Mouse (Mus musculus) G1E (cell line): ENCODE measurements around the gene Tll2.

Experiments used
- GATA1 ChIP-seq: IDR thresholded peaks from 2 replicates; pipeline ENCODE4 v1.6.1; 2012; ENCODE audit warnings: borderline replicate concordance, low read length, inconsistent platforms, mixed read lengths
- TAL1 ChIP-seq: conservative IDR thresholded peaks from 2 replicates; pipeline ENCODE4 v1.6.1; 2012; ENCODE audit warnings: low read depth, low read length, inconsistent platforms, mixed read lengths

GRCm38 (mm10) chr19:41140961-41141360, 65.7 kb downstream of the Tll2 start:
- no peak for TF ChIP-seq TAL1
- no peak for TF ChIP-seq GATA1
